Mouse (Mus musculus): Measurements from ENCODE around the gene Dmap1. TPM values are rescaled to one million over a fixed set of nuclear protein-coding genes. Genes with fewer than 3 reads are reported as not detected.

Dmap1 gene
- total RNA-seq, 2 experiments from 2014 or later, result 25.7 to 29.5 TPM

DNA sequence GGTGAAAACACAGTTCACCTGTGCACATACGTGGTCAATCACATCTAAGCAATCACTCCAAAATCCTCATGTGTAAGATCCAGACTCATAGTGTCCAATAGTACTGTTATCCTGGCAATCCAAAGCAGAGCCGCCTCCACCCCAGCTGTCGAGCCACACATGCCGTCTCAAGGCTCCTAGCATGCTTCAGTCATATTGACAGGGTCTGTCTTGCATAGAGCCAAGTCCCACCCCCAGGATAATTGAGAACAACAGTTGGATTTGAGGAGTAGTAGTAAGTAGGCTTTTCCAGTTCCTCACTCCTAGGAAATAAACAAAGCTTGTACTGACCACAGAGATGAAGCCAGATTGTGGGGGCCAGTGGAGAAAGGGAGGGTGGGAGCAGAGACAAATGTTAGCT lies 24.4 kb downstream of the Dmap1 start:
- DNase-seq (ENCODE audit: low spot score in 2 of 2), result no peak

DNA sequence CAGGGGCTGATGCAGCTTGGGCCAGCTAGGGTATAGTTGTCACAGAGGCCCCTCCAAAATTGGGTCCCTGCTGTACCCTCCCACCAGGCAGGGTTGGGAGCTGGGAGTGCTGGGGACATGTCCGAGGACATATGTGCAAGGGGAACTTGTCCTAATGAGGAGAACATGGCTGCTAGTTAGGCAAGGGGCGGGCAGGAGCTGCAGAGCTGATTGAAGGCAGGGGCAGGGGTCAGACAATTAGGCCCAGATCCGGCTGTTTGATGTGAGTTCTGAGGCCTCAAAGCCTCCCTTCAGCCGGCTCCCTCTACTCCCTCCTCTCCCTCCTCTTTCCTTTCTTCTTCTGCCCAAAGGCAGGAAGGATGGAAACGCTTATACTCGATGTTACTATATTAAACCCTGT lies 25.1 kb downstream of the Dmap1 start:
- no peak for DNase-seq (ENCODE audit: low spot score in 2 of 2)

GRCm38 (mm10) chr4:117655500-117655863 lies 26.6 kb downstream of the Dmap1 start:
- no peak for DNase-seq (ENCODE audit: low spot score in 2 of 2)

- no peak for DNase-seq (ENCODE audit: low spot score in 2 of 2)
Measured at GRCm38 (mm10) chr4:117654703-117655499, 27.2 kb downstream of the Dmap1 start.

- DNase-seq (ENCODE audit: low spot score in 2 of 2), result no peak
Measured at GRCm38 (mm10) chr4:117654016-117654702, 27.9 kb downstream of the Dmap1 start.

- no peak for DNase-seq (ENCODE audit: low spot score in 2 of 2)
Measured at GRCm38 (mm10) chr4:117652727-117653126, 29.3 kb downstream of the Dmap1 start.

DNA sequence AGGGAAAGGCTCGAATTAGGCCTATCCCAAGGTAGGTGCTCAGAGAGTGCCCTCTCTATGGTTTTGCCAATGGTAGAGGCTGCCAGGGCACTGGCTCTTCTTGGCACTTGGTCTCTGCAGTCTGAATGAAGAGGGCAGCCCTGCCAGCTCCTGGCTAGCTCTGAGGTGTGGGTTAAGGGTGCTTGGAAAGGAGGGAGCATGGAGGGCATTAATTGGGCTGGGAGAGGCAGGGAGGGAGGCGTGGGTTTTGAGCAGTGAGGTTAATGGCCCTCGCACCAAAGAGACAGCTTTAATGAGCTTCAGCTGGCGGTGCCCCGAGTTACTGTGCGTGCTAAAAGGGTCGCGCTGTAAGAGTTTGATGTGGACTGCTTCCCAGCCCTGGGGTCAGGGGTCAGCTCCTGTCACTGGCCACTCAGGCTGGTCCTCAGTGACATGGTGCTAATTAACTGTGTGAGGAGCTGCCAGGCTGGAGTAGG lies 30.4 kb downstream of the Dmap1 start:
- DNase-seq (ENCODE audit: low spot score in 2 of 2), result no peak

DNA sequence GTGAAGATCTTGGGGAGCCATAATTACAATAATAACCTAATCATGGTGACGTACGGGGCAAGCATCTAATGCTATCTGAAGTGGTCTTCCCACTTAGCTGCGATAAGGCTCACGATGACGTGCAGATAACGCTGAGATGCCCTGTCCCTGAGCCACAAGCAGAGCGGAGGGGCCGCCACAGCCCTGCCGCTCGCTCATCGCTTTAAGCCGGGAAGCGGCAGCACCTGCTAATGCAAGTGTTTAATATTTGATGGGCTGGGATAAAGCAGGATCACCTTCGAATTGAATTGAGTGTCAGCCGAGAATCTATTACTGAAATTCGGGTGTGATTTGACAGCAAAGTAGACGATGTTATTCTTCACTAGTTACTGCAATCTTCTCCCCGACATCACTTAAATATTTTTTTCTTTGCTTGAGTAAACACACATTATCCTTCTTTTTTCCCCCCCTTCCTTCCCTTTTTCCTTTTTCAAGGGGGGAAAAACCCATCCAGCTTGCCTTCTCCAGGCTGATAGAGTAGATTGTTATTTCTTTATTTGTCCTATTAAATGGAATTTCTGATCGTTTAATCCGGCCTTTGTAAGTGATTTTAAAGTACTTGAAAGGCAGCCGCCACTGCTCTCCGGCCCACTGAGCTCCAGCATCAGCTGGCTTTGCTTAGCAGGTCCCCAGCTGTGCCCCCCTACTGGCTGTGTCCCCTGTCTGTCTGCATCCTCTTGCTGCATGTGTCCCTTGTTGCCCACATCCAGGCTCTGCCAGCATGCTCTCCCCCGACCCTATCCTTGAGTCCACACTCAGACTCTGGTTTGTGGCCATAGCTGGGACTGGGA lies 34.9 kb downstream of the Dmap1 start:
- no peak for DNase-seq (ENCODE audit: low spot score in 2 of 2)

GRCm38 (mm10) chr4:117646496-117646895 lies 35.6 kb downstream of the Dmap1 start:
- DNase-seq (ENCODE audit: low spot score in 2 of 2), result no peak

DNA sequence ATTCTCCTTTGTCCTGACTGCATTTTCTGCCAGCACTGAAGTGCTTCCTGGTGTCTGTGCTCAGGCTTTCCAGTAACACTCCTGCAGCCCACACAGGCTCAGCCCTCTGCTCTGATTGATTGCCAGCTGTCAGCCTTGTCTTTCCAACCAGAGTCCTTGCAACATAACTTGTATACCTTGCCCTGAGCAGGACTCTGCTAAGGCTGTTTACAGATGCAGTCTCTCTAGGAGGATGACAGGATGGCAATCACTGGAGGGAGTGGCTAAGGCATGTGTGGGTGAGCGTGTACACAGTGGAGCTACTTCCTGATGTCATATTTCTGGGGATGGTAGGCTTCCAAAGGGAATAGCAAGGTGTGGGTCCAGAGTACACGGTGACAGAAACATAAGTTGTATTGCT lies 36.2 kb downstream of the Dmap1 start:
- DNase-seq (ENCODE audit: low spot score in 2 of 2), result no peak

DNA sequence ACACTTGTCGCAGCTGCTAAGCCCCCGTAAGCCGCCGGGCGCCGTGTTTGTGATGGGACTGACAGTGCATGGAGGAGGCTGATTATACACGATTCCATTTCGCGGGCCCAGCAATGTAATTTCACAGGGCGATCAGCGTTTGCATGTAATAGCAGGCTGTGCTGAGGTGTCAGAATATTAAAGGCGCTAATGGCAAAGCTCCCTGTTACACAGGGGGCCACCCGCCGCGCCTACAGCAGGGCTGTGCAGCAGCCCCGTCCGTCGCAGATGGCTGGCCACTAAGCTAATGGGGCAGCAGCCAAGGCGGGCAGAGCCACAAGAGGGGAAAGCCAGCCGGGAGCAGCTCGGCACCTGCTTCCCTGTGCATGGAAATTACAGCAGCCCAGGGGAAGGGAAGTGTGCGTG lies 37.0 kb downstream of the Dmap1 start:
- peak in 1 of 2 experiments; percentile 53 for DNase-seq (ENCODE audit: low spot score in 2 of 2)

GRCm38 (mm10) chr4:117641804-117642203 lies 40.3 kb downstream of the Dmap1 start:
- DNase-seq (ENCODE audit: low spot score in 2 of 2), result no peak

DNA sequence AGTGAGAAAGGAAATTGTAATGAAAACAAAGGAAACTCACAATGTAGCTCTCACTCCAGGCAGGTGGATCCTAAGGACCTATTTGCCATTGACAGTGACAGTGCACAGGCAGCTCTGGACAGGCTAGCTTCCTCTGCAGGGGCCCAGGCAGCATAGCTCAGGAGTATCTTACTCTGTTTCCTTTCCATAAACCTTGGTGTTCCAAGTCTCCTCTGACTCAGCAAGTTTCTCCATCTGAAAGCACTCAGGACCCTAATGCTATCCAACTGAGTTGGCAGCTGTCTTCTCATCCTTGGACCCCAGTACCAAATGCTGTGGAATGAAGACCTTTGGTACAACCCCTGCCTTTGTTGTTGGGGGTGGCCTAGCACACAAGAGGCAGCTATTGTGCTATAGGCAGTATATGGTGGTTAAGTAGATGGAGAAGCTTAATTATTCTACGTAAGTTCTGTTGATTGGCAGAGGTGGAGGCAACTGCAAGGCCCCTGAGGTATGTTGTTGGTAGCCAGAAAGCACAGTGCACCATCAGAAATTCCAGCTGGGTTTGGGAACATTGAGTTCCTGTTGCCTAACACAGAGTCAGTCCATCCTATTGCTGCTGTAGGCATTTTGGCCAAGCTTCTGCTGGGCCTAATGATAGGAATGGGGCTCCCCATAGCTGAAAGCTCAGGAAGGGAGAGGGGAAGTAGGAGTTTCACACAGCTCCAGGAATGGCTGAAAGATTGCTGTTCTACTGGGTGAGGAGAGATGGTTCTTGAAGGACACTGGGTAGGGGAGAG lies 41.0 kb downstream of the Dmap1 start:
- no peak for DNase-seq (ENCODE audit: low spot score in 2 of 2)

- no peak for DNase-seq (ENCODE audit: low spot score in 2 of 2)
Measured at GRCm38 (mm10) chr4:117636891-117637613, 45.0 kb downstream of the Dmap1 start.

- no peak for DNase-seq (ENCODE audit: low spot score in 2 of 2)
Measured at GRCm38 (mm10) chr4:117636152-117636551, 45.9 kb downstream of the Dmap1 start.

DNA sequence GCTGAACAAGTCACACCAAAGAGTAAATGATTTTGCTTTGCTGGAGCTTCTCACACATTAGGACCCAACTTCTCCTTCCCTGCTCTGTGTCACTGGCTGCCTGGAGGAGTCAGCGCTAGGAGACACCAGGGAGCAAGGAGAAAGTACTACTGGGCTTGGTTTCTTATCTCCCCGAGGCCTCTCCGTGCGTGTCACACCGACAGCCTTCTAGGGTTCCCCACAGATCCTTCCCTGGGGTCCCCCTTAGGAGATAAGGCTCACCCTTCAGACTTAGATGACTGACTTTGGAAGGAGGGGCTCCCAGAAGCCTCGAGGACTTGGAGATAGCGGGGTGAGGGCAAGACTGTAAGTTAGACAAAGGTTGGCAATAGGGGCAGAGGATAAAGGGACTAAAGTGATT lies 47.4 kb downstream of the Dmap1 start:
- no peak for DNase-seq (ENCODE audit: low spot score in 2 of 2)

DNA sequence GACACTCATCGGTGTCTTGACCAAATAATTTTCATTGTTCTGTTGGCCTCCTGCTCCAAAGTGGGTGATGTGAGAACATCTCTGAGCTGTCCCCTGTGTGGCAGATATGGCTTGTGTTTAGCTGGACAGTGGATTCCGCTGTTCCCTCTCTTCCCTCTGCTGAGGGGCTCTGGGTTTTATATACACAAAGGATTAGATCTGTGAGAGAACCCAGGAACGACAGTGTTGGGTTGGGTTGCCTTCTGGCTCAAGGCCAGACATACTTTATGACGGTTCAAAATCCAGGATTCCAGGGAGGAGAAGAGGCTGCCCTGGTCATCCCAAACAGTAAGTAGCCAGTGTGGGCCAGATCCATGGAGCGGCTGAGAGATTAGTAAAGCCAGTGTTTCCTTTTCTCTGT lies 48.5 kb downstream of the Dmap1 start:
- no peak for DNase-seq (ENCODE audit: low spot score in 2 of 2)

DNA sequence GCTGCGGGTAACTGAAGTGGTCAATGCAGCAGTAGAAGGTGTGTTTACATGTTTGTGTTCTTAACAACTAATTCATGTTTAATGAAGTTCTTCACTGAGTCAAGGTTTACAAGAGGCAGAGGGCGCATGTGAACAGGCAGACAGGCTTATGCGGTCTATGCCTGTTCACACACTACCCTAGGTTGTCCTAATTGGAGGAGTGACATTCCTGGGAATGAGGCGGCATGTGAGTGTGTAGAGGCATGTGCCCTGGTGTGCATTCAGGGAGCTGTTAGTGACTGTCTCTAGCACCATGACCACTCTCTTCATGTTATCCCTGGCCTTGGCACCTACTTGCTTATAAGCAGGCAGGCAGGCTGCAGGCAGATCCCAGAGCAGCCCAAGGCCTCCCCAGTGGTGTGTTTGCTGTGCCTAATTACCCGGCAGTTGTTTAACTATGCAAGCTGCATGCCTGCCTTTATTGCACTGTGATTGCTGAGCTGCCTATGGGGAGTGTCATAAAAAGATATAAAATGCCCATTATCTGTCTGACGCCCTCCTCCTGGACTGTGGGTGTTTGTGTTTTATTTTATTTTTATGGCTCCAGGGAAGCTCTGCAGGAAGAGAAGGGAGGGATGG lies 51.9 kb downstream of the Dmap1 start:
- no peak for DNase-seq (ENCODE audit: low spot score in 2 of 2)

DNA sequence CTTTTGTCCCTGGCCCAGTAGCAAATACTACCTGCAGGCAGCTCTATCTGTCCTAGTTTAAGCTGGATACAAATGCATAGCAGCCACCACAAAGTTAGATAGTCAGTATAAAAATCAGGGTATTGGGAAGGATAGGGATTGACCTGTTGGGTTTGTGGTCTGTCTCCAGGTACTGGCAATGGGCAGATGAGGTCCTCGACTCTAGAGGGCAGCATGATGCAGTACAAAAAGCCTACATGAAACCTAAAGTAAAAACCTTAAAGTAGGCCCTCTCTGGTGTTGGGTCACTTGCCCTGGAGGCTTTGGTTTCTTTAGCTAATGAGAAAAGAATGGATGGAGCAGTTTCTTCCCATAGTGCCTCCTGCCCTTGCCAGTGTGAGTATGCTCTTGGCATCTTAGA lies 53.6 kb downstream of the Dmap1 start:
- no peak for DNase-seq (ENCODE audit: low spot score in 2 of 2)
